Mouse (Mus musculus): ENCODE measurements around the gene Nexn. TPM values are rescaled to one million over a fixed set of nuclear protein-coding genes. Genes with fewer than 3 reads are reported as not detected.
"Not testable (repeated sequence)": the region's sequence is repeated elsewhere in the genome, so short reads cannot be mapped to it uniquely, and the experiment has no call there.

Nexn gene
- polyA plus RNA-seq, 1 experiment from 2014 or later: 5.1 TPM

GRCm38 (mm10) chr3:152199125-152199524, 67.0 kb downstream of the Nexn start:
- Histone ChIP-seq H3K9ac (replicated peaks; ENCODE audit: low read depth, low read length) (no peak overlapping the region), H3K36me3 (ENCODE audit: control insufficient read depth, insufficient read depth) (no peaks in the 10 kb centered on the region), H3K27me3 (replicated peaks; ENCODE audit: control insufficient read depth, insufficient read depth, low read length) (no peaks in the 10 kb centered on the region), H3K27ac (ENCODE audit: low read length) (no peak overlapping the region), H3K4me3 (replicated peaks; ENCODE audit: low read length) (no peak overlapping the region), H3K9me3 (ENCODE audit: control insufficient read depth, low read length) (no peaks in the 10 kb centered on the region), H3K4me2 (ENCODE audit: low read length) (no peak overlapping the region), H3K4me1 (replicated peaks; ENCODE audit: control insufficient read depth, insufficient read depth, low read length) (no peaks in the 10 kb centered on the region)
- WGBS: 65% methylated on average over 3 of the region's 3 CpGs
- ATAC-seq: no peak

DNA sequence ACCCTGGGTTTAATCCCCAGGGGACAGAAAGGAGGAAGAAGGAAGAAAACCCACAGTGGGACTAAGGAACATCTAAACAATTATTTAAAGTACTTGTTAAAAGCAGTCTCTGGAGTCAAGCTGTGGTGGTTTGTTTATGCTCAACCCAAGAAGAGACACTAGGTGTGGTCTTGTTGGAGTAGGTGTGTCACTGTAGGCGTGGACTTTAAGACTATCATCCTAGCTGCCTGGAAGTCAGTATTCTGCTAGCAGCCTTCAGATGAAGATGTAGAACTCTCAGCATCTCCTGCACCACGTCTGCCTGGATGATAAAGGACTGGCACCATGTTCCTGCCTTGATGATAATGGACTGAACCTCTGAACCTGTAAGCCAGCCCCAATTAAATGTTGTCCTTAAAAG, 68.9 kb downstream of the Nexn start:
- not testable (repeated sequence) for H3K9me3 ChIP-seq (ENCODE audit: control insufficient read depth, low read length); H3K4me3 ChIP-seq (replicated peaks; ENCODE audit: low read length); ATAC-seq; H3K36me3 ChIP-seq (ENCODE audit: control insufficient read depth, insufficient read depth); H3K4me2 ChIP-seq (ENCODE audit: low read length); H3K27me3 ChIP-seq (replicated peaks; ENCODE audit: control insufficient read depth, insufficient read depth, low read length); H3K4me1 ChIP-seq (replicated peaks; ENCODE audit: control insufficient read depth, insufficient read depth, low read length); H3K9ac ChIP-seq (replicated peaks; ENCODE audit: low read depth, low read length); H3K27ac ChIP-seq (ENCODE audit: low read length)
- WGBS: 30% methylated on average over 2 of the region's 2 CpGs

GRCm38 (mm10) chr3:152193635-152194097, 72.5 kb downstream of the Nexn start:
- H3K27ac ChIP-seq (ENCODE audit: low read length): peak overlapping the region; percentile 79
- peak overlapping the region; percentile 58 for H3K9ac ChIP-seq (replicated peaks; ENCODE audit: low read depth, low read length)
- peak overlapping the region; percentile 54 for H3K4me3 ChIP-seq (replicated peaks; ENCODE audit: low read length)
- WGBS: under 1% methylated on average over 17 of the region's 17 CpGs
- no peaks in the 10 kb centered on the region for H3K27me3 ChIP-seq (replicated peaks; ENCODE audit: control insufficient read depth, insufficient read depth, low read length)
- ATAC-seq: peak; percentile 100
- no peaks in the 10 kb centered on the region for H3K9me3 ChIP-seq (ENCODE audit: control insufficient read depth, low read length)
- no peaks in the 10 kb centered on the region for H3K36me3 ChIP-seq (ENCODE audit: control insufficient read depth, insufficient read depth)
- H3K4me2 ChIP-seq (ENCODE audit: low read length): peak overlapping the region; percentile 75
- peaks cover 18% of the 10 kb centered on the region for H3K4me1 ChIP-seq (replicated peaks; ENCODE audit: control insufficient read depth, insufficient read depth, low read length)

DNA sequence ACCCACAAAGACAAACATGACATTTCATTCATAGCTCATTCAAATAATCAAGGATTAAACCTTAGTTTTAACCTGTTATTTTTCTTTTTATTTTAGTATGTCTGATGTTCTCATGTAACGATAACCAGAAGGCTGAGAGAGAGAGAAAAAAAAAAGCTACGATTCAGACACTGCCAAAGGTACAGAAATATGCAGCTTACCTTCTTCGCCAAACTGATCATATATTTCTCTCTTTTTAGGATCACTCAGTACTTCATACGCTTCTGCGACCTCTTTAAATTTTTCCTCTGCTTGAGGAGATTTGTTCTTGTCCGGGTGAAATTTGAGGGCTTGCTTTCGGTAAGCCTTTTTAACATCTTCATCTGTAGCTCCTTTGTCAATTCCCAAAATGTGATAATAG, 73.0 kb downstream of the Nexn start:
- no peaks in the 10 kb centered on the region for H3K36me3 ChIP-seq (ENCODE audit: control insufficient read depth, insufficient read depth)
- H3K9me3 ChIP-seq (ENCODE audit: control insufficient read depth, low read length): no peaks in the 10 kb centered on the region
- peak overlapping the region; percentile 58 for H3K9ac ChIP-seq (replicated peaks; ENCODE audit: low read depth, low read length)
- WGBS: 8% methylated on average over 7 of the region's 7 CpGs
- H3K4me3 ChIP-seq (replicated peaks; ENCODE audit: low read length): peak overlapping the region; percentile 54
- H3K27me3 ChIP-seq (replicated peaks; ENCODE audit: control insufficient read depth, insufficient read depth, low read length): no peaks in the 10 kb centered on the region
- H3K4me1 ChIP-seq (replicated peaks; ENCODE audit: control insufficient read depth, insufficient read depth, low read length): peaks cover 18% of the 10 kb centered on the region
- H3K4me2 ChIP-seq (ENCODE audit: low read length): peak overlapping the region; percentile 75
- peak overlapping the region; percentile 79 for H3K27ac ChIP-seq (ENCODE audit: low read length)
- ATAC-seq: no peak

DNA sequence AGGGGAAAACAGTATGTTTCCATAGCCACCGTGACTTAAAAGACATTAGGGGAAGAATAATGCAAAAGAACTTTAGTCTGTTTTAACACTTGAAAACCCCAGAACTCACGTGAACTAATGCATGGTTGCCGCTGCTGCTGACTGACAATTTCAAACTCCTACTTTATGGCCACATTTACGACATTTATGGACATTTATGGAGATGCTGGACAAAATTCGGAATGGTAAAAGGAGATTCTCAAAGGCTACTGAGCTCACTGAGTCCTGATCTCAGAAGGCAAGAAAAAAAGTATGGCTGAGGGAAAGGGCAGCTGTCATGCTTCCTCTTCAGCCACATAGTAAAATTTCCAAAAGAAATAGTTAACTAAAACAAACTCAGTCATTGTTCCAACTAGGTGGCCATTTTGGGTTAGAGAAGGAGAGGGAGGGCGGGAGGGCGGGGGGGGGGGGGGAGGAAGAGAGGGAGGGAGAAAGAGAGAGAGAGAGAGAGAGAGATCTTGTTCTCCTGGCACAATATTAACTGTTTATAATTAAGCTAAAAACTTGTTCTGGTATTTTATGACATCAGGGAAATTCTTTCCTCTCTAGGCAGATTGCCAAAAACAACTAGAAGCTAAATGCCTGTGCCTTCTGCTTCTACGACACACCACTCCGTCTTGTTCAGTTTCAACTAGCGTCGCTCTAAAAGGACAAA, 73.8 kb downstream of the Nexn start:
- Histone ChIP-seq H3K4me1 (replicated peaks; ENCODE audit: control insufficient read depth, insufficient read depth, low read length) (peaks cover 18% of the 10 kb centered on the region), H3K27ac (ENCODE audit: low read length) (no peak overlapping the region), H3K4me2 (ENCODE audit: low read length) (peak overlapping the region; percentile 55), H3K9ac (replicated peaks; ENCODE audit: low read depth, low read length) (no peak overlapping the region), H3K4me3 (replicated peaks; ENCODE audit: low read length) (peak overlapping the region; percentile 37), H3K9me3 (ENCODE audit: control insufficient read depth, low read length) (no peaks in the 10 kb centered on the region), H3K27me3 (replicated peaks; ENCODE audit: control insufficient read depth, insufficient read depth, low read length) (no peaks in the 10 kb centered on the region), H3K36me3 (ENCODE audit: control insufficient read depth, insufficient read depth) (no peaks in the 10 kb centered on the region)
- ATAC-seq: no peak
- 23% methylated on average over 10 of the region's 11 CpGs for WGBS

- Histone ChIP-seq H3K36me3 (ENCODE audit: control insufficient read depth, insufficient read depth) (no peaks in the 10 kb centered on the region), H3K4me1 (replicated peaks; ENCODE audit: control insufficient read depth, insufficient read depth, low read length) (peaks cover 18% of the 10 kb centered on the region), H3K9me3 (ENCODE audit: control insufficient read depth, low read length) (no peaks in the 10 kb centered on the region), H3K9ac (replicated peaks; ENCODE audit: low read depth, low read length) (no peak overlapping the region), H3K4me3 (replicated peaks; ENCODE audit: low read length) (peak overlapping the region; percentile 37), H3K27me3 (replicated peaks; ENCODE audit: control insufficient read depth, insufficient read depth, low read length) (no peaks in the 10 kb centered on the region), H3K27ac (ENCODE audit: low read length) (no peak overlapping the region), H3K4me2 (ENCODE audit: low read length) (peak overlapping the region; percentile 55)
- no peak for ATAC-seq
- 12% methylated on average over 6 of the region's 6 CpGs for WGBS
Observed at GRCm38 (mm10) chr3:152191791-152192237, 74.3 kb downstream of the Nexn start.

DNA sequence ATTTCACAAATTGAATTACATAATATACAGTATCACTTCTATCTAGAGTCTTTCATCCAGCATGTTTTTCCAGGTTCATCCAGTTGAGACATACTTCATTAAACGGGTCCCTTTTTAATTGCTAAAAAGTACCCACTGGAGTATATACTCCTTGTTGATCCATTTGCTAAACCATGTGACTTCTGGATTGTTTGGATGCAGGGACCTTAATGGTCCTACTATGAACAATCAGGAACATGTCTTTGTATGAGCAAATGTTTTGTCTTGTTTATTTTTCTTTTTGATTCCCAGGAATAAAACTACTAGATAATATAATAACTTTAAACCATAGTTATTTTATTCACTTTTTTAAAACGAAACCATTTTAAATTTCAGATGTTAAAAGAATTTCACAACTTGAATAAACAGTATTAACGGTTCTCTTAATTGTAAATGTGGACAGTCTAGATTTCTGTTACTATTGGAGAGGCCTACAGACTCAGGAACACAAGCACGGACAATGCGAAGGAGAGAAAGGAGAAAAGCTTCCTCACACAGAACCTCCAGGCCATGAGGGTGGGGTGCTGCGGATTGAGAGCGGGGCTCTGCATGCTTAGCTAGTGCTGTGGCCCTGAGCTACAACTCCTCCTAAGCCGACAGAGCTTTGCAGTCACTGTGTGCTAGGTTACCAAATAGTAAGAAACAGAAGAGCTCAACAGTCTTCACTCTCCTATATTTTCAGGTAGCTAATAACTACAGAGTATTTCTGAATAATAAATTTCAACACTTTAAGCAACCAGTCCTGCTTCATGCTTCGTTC, 75.3 kb downstream of the Nexn start:
- H3K4me3 ChIP-seq (replicated peaks; ENCODE audit: low read length): no peak overlapping the region
- no peak for ATAC-seq

DNA sequence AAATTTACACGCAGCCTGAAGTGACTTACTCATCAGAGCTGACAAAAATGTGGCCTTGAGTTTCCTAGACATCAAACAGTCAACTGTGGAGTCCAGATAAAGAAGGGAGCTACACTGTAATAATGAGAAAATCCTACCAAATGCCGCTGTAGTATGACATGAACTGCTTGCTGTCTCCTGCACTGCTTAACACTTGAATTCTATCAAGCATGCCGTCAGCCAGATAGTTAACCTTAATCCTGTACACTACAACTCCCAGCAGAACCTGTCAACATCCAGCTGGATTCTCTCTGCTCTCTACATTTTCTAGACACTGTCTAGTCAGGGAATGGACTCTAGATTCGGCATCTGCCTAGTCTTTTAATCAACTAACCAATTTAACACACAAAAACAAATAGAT, 76.8 kb downstream of the Nexn start:
- Histone ChIP-seq H3K36me3 (ENCODE audit: control insufficient read depth, insufficient read depth) (peaks cover 2% of the 10 kb centered on the region; the same call in 1 of the 2 replicates), H3K9ac (replicated peaks; ENCODE audit: low read depth, low read length) (no peak overlapping the region), H3K27ac (ENCODE audit: low read length) (no peak overlapping the region), H3K4me2 (ENCODE audit: low read length) (no peak overlapping the region), H3K4me3 (replicated peaks; ENCODE audit: low read length) (no peak overlapping the region), H3K4me1 (replicated peaks; ENCODE audit: control insufficient read depth, insufficient read depth, low read length) (peaks cover 18% of the 10 kb centered on the region), H3K9me3 (ENCODE audit: control insufficient read depth, low read length) (no peaks in the 10 kb centered on the region), H3K27me3 (replicated peaks; ENCODE audit: control insufficient read depth, insufficient read depth, low read length) (no peaks in the 10 kb centered on the region)
- WGBS: 77% methylated on average over 4 of the region's 4 CpGs
- no peak for ATAC-seq

More for the DNA sequence above, 75.3 kb downstream of the Nexn start:
- Histone ChIP-seq H3K4me2 (ENCODE audit: low read length) (peak overlapping the region; percentile 26), H3K27ac (ENCODE audit: low read length) (no peak overlapping the region), H3K4me1 (replicated peaks; ENCODE audit: control insufficient read depth, insufficient read depth, low read length) (peaks cover 18% of the 10 kb centered on the region), H3K9me3 (ENCODE audit: control insufficient read depth, low read length) (no peaks in the 10 kb centered on the region), H3K36me3 (ENCODE audit: control insufficient read depth, insufficient read depth) (no peaks in the 10 kb centered on the region), H3K9ac (replicated peaks; ENCODE audit: low read depth, low read length) (no peak overlapping the region), H3K27me3 (replicated peaks; ENCODE audit: control insufficient read depth, insufficient read depth, low read length) (no peaks in the 10 kb centered on the region)
- 82% methylated on average over 9 of the region's 9 CpGs for WGBS

Measured in forebrain, embryonic 16.5 days (tissue).